Mouse (Mus musculus) liver, embryonic 13.5 days (tissue): ENCODE results near the gene Sephs2. TPM values are rescaled to one million over a fixed set of nuclear protein-coding genes. Genes with fewer than 3 reads are reported as not detected.

Experiments
- ATAC-seq: fragments of 200-750 bp; cut with Nextera tagmentation; 2 replicates; pipeline ENCODE4 v1.8.0; 2017; ENCODE audit warnings: low read depth, mild to moderate bottlenecking, moderate number of reproducible peaks, moderate library complexity
- DNase-seq: peaks from one replicate; pipeline ENCODE4 v3.0.0; 2022
- H3K27ac ChIP-seq: fragments of 300-500 bp; sonication (generic); 2 replicates; pipeline ENCODE4 v1.5.1; 2015; ENCODE audit warnings: moderate library complexity, mild to moderate bottlenecking, inconsistent platforms
- H3K27me3 ChIP-seq: fragments of 300-500 bp; sonication (generic); 2 replicates; pipeline ENCODE4 v1.6.1; 2015; ENCODE audit warnings: mild to moderate bottlenecking, inconsistent platforms
- H3K36me3 ChIP-seq: fragments of 300-500 bp; sonication (generic); 2 replicates; pipeline ENCODE4 v1.6.1; 2015; ENCODE audit warnings: mild to moderate bottlenecking, inconsistent platforms
- H3K4me1 ChIP-seq: fragments of 300-500 bp; sonication (generic); replicated peaks from 2 replicates; pipeline ENCODE4 v1.6.1; 2015; ENCODE audit warnings: inconsistent platforms
- H3K4me2 ChIP-seq: fragments of 300-500 bp; sonication (generic); 2 replicates; pipeline ENCODE4 v1.6.1; 2015; ENCODE audit warnings: inconsistent platforms, mild to moderate bottlenecking, moderate library complexity
- H3K4me3 ChIP-seq: fragments of 300-500 bp; sonication (generic); replicated peaks from 2 replicates; pipeline ENCODE4 v1.5.1; 2015; ENCODE audit warnings: mild to moderate bottlenecking, inconsistent platforms
- H3K9ac ChIP-seq: fragments of 300-500 bp; sonication (generic); 2 replicates; pipeline ENCODE4 v1.6.1; 2015; ENCODE audit warnings: mild to moderate bottlenecking, inconsistent platforms
- H3K9me3 ChIP-seq: fragments of 300-500 bp; sonication (generic); replicated peaks from 2 replicates; pipeline ENCODE4 v1.6.1; 2016; ENCODE audit warnings: inconsistent platforms
- WGBS: fragments of 180-500 bp; shearing (Covaris S2); methylation state at CpG from one replicate; pipeline ENCODE4 v1.1.7; 2015; ENCODE audit not compliant: insufficient replicate concordance; 5-methylcytosine and 5-hydroxymethylcytosine counted together
- polyA plus RNA-seq: library from polyadenylated mRNA; unstranded; fragments of >200 nt; fragmentation: Nextera tagmentation; extraction: Ambion mirVana; gene quantifications from 2 replicates; pipeline ENCODE4 v1.2.1, GENCODE M21; 2015

The Sephs2 gene
- polyA plus RNA-seq, 1 experiment from 2014 or later: 138 TPM

DNA sequence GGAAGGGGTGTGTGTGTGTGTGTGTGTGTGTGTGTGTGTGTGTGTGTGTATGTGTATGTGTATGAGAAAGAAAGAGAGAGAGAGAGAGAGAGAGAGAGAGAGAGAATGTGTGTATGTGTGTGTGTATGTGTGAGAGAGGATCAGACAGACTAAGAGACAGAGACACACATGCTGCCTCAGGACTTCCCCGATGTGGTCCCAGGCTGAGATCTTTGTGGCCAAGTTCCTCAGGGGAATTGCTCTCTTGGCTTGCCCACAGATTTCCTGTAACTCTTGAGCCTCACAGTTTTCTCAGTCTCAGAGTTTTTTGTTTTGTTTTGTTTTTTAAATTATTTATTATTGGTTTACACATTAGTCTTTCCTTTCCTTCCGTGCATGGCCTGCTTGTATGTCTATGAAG lies 15.5 kb upstream of the Sephs2 start:
- Histone ChIP-seq H3K9ac (no peak overlapping the region), H3K4me3 (no peak overlapping the region), H3K4me1 (peaks cover 17% of the 10 kb centered on the region), H3K27ac (no peak overlapping the region), H3K27me3 (no peaks in the 10 kb centered on the region), H3K9me3 (no peaks in the 10 kb centered on the region), H3K36me3 (no peaks in the 10 kb centered on the region), H3K4me2 (no peak overlapping the region)
- WGBS: 27% methylated on average over 2 of the region's 2 CpGs
- no peak for DNase-seq
- no peak for ATAC-seq

DNA sequence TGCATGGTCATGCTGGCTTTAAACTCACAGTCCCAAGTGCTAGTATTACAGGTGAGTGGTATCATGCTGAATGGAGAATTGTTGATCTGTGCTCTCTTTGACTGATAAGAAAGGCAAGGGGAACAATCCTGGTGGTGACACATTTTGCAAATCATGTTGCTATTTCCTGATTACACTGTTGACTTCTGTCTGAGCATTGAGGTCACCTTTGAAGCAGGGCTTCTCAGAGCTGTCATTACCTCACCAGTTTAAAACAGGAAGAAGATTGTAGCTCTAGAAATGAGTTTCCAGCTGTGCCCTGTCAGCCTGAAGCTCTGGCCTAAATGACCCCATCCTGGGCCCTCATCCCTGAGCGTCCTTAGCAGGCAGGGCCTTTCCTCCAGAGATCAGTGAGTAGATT lies 14.1 kb upstream of the Sephs2 start:
- Histone ChIP-seq H3K9me3 (no peaks in the 10 kb centered on the region), H3K9ac (no peak overlapping the region), H3K4me2 (no peak overlapping the region), H3K4me1 (peaks cover 19% of the 10 kb centered on the region), H3K27me3 (no peaks in the 10 kb centered on the region), H3K27ac (no peak overlapping the region), H3K4me3 (no peak overlapping the region), H3K36me3 (no peaks in the 10 kb centered on the region)
- DNase-seq (no peak), ATAC-seq (no peak)
- WGBS: 50% methylated on average over 1 of the region's 1 CpGs

- Histone ChIP-seq H3K4me1 (peaks cover 32% of the 10 kb centered on the region), H3K36me3 (no peaks in the 10 kb centered on the region), H3K9me3 (no peaks in the 10 kb centered on the region), H3K27me3 (no peaks in the 10 kb centered on the region), H3K4me2 (no peak overlapping the region), H3K4me3 (no peak overlapping the region), H3K9ac (no peak overlapping the region), H3K27ac (peak overlapping the region; percentile 61; the same call in 1 of the 2 replicates)
- peak; percentile 44 for DNase-seq
- 10% methylated on average over 9 of the region's 10 CpGs for WGBS
- ATAC-seq: peak; percentile 86
Measured at GRCm38 (mm10) chr7:127285154-127285553, 11.3 kb upstream of the Sephs2 start.

- H3K4me3 ChIP-seq: no peak overlapping the region
- H3K27me3 ChIP-seq: no peaks in the 10 kb centered on the region
- H3K4me1 ChIP-seq: peaks cover 49% of the 10 kb centered on the region
- H3K9me3 ChIP-seq: no peaks in the 10 kb centered on the region
- ATAC-seq: no peak
- no peak for DNase-seq
- no peak overlapping the region for H3K27ac ChIP-seq
- no peak overlapping the region for H3K9ac ChIP-seq
- no peaks in the 10 kb centered on the region for H3K36me3 ChIP-seq
- no peak overlapping the region for H3K4me2 ChIP-seq
- WGBS: 66% methylated on average over 2 of the region's 2 CpGs
Measured at GRCm38 (mm10) chr7:127282190-127282589, 8.3 kb upstream of the Sephs2 start.

GRCm38 (mm10) chr7:127281114-127281513 lies 7.3 kb upstream of the Sephs2 start:
- DNase-seq (no peak), ATAC-seq (no peak)
- Histone ChIP-seq H3K4me3 (no peak overlapping the region), H3K36me3 (no peaks in the 10 kb centered on the region), H3K9ac (no peak overlapping the region), H3K4me2 (no peak overlapping the region), H3K27ac (no peak overlapping the region), H3K27me3 (no peaks in the 10 kb centered on the region), H3K9me3 (no peaks in the 10 kb centered on the region), H3K4me1 (peaks cover 51% of the 10 kb centered on the region)
- WGBS: 14% methylated on average over 4 of the region's 4 CpGs

DNA sequence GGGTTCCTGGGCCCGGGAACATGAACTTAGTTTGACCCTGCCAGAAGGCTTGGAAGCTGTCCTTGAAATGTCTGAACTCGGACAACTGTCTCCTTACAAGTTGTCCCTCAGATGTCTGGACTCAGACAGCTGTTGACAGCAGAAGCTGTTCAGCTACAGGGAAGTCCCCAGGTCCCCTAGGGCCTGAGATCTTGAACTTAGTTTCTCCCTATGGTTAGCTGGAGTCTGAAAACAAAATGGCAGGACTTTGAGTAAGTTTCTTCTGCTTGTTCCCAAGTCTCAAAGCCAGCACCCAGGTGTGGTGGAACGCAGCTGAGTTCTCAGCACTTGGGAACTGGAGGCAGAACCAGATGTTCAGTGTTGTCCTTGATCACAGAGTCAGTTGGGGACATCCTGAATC lies 6.2 kb upstream of the Sephs2 start:
- H3K9me3 ChIP-seq: no peaks in the 10 kb centered on the region
- DNase-seq (no peak), ATAC-seq (no peak)
- H3K36me3 ChIP-seq: no peaks in the 10 kb centered on the region
- WGBS: 66% methylated on average over 3 of the region's 3 CpGs
- no peaks in the 10 kb centered on the region for H3K27me3 ChIP-seq
- H3K4me3 ChIP-seq: no peak overlapping the region
- H3K4me1 ChIP-seq: peaks cover 47% of the 10 kb centered on the region
- H3K9ac ChIP-seq: no peak overlapping the region
- 0 out of 2 replicates have a peak overlapping the region, but pooled peaks have one; percentile 1 for H3K27ac ChIP-seq
- no peak overlapping the region for H3K4me2 ChIP-seq

GRCm38 (mm10) chr7:127278311-127278710 lies 4.5 kb upstream of the Sephs2 start:
- H3K4me3 ChIP-seq: no peak overlapping the region
- peak overlapping the region; percentile 17; the same call in 1 of the 2 replicates for H3K9ac ChIP-seq
- ATAC-seq: no peak
- peaks cover 52% of the 10 kb centered on the region for H3K4me1 ChIP-seq
- 11% methylated on average over 8 of the region's 8 CpGs for WGBS
- H3K27me3 ChIP-seq: no peaks in the 10 kb centered on the region
- H3K36me3 ChIP-seq: no peaks in the 10 kb centered on the region
- H3K4me2 ChIP-seq: no peak overlapping the region
- DNase-seq: peak; percentile 43
- H3K27ac ChIP-seq: peak overlapping the region; percentile 53; the same call in 1 of the 2 replicates
- H3K9me3 ChIP-seq: no peaks in the 10 kb centered on the region

DNA sequence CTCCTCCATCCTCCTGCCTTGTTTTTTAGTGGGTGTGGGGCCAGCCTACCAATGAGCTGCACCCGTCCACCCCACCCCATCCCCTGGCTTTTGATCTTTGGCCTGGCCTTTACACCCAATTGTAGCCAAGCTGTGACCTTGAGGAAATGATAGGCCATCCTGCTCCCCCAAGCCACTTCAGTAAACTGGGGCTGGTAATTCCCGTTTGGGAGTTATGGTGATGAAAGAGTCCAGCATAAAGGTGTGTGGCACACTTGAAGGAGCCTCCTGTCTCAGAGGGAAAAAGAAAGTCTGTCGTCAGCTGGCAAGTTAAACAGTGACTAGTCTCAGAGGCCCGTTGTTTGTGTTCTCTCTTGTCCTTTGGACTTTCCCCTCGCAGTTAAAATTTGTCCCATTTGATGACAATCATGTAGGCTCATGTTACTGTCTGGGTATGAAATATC lies 2.7 kb upstream of the Sephs2 start:
- Histone ChIP-seq H3K4me2 (no peak overlapping the region), H3K27me3 (no peaks in the 10 kb centered on the region), H3K27ac (peak overlapping the region; percentile 68), H3K9ac (no peak overlapping the region), H3K4me1 (peaks cover 69% of the 10 kb centered on the region), H3K4me3 (no peak overlapping the region), H3K9me3 (no peaks in the 10 kb centered on the region), H3K36me3 (peaks cover 13% of the 10 kb centered on the region)
- 65% methylated on average over 5 of the region's 5 CpGs for WGBS
- ATAC-seq (no peak), DNase-seq (no peak)

- DNase-seq: no peak
- H3K4me1 ChIP-seq: peaks cover 60% of the 10 kb centered on the region
- peak overlapping the region; percentile 85 for H3K4me2 ChIP-seq
- WGBS: 11% methylated on average over 50 of the region's 50 CpGs
- H3K4me3 ChIP-seq: peak overlapping the region; percentile 90
- peak; percentile 43 for ATAC-seq
- H3K9me3 ChIP-seq: no peaks in the 10 kb centered on the region
- H3K27me3 ChIP-seq: no peaks in the 10 kb centered on the region
- peak overlapping the region; percentile 88 for H3K27ac ChIP-seq
- peaks cover 39% of the 10 kb centered on the region for H3K36me3 ChIP-seq
- H3K9ac ChIP-seq: peak overlapping the region; percentile 96
Measured at GRCm38 (mm10) chr7:127273118-127273923, 534 bp downstream of the Sephs2 start.

DNA sequence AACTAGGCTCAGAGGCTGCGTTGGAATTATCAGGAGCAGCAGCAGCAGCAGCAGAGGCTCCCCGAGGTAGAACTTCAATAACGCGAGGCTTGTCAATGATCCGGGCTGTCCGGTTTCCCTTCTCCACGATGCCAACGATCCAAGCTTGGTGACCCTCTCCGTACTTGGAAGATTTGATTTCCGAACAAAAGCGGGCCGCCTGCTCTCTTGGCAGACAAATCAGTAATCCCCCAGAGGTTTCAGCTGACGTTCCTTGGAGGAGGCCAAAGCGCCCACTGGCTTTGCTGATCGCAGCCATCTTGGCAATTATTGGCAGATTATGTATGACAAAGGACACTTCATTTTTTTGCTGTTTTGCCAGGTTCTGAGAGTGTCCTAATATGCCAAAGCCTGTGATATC lies 1.3 kb downstream of the Sephs2 start:
- Histone ChIP-seq H3K27ac (peak overlapping the region; percentile 88; the same call in 1 of the 2 replicates), H3K9ac (peak overlapping the region; percentile 96), H3K36me3 (peaks cover 42% of the 10 kb centered on the region), H3K4me2 (peak overlapping the region; percentile 85), H3K4me3 (peak overlapping the region; percentile 90), H3K9me3 (no peaks in the 10 kb centered on the region), H3K27me3 (no peaks in the 10 kb centered on the region), H3K4me1 (peaks cover 53% of the 10 kb centered on the region)
- DNase-seq: no peak
- no peak for ATAC-seq
- WGBS: 86% methylated on average over 15 of the region's 15 CpGs

DNA sequence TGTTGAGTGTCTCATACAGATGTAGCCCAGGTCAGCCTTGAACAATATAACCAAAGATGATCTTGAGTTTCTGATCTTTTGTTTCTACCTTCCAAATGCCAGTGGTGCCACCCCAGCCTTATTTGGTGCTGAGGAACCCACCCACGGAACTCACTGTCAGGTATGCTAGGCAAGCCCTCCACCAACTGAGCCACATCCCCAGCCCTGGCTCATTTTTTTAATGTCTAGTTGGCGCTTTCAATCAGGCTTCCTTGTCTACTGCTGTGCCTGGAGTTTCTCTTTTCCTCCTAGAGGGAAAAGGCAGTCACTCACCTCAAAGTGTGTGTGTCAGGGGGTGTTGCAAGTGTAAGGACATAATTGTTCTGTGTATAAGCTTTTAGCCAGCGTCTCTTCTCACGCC lies 2.8 kb downstream of the Sephs2 start:
- no peak for DNase-seq
- WGBS: 79% methylated on average over 4 of the region's 4 CpGs
- no peaks in the 10 kb centered on the region for H3K27me3 ChIP-seq
- H3K4me1 ChIP-seq: peaks cover 47% of the 10 kb centered on the region
- H3K36me3 ChIP-seq: peaks cover 42% of the 10 kb centered on the region
- peak overlapping the region; percentile 85 for H3K4me2 ChIP-seq
- no peak for ATAC-seq
- H3K27ac ChIP-seq: peak overlapping the region; percentile 44
- H3K9ac ChIP-seq: peak overlapping the region; percentile 8; the same call in 1 of the 2 replicates
- no peaks in the 10 kb centered on the region for H3K9me3 ChIP-seq
- peak overlapping the region; percentile 90 for H3K4me3 ChIP-seq

DNA sequence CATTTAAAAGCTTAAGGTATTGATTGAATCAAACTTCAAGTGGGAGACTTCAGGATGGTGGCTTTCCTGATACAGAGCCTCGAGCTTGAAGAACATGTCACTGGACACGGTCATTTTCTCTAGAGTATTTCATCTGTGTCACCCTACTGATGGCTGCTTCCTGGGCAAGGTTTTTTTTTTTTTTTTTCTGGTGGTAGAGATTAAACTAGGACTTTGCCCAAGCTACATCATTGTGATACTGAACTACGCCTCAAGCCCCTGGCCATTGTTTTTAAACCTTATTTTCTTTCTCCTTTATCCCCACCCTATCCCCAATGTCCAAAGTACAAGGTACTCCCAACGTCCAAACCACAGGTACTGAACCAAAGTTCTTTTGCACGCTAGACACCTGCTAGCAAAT lies 3.2 kb downstream of the Sephs2 start:
- 68% methylated on average over 5 of the region's 5 CpGs for WGBS
- Histone ChIP-seq H3K4me1 (peaks cover 47% of the 10 kb centered on the region), H3K9ac (no peak overlapping the region), H3K27ac (no peak overlapping the region), H3K9me3 (no peaks in the 10 kb centered on the region), H3K4me2 (peak overlapping the region; percentile 85), H3K36me3 (peaks cover 42% of the 10 kb centered on the region), H3K27me3 (no peaks in the 10 kb centered on the region), H3K4me3 (0 out of 2 replicates have a peak overlapping the region, but pooled peaks have one; percentile 90)
- ATAC-seq: no peak
- DNase-seq: no peak
